Mouse (Mus musculus) MEL (cell line): ENCODE measurements at regions not wholly inside any gene's neighbourhood (a gene's known extent, or its start where the extent isn't known, plus 50 kb on each side); places are given as distances from the start of the nearest gene placed in this dataset.

Experiments
- DNase-seq: peaks from one replicate; pipeline ENCODE4 v3.0.0; 2011; ENCODE audit warnings: low read depth, low spot score
- H3K27ac ChIP-seq: 2 replicates; pipeline ENCODE4 v1.5.1; 2012; ENCODE audit warnings: low read depth, mild to moderate bottlenecking, control low read depth, low read length, moderate library complexity; ENCODE audit not compliant: control insufficient read depth
- H3K27me3 ChIP-seq, 2 experiments: fragments of 150-350 bp in 1 of 2; sonication (generic) in 1 of 2; 2 replicates each; pipeline ENCODE4 v1.6.1; 2012; ENCODE audit warnings: low read length in 2 of 2, mild to moderate bottlenecking in 2 of 2, improper control_type of control experiment in 1 of 2, moderate library complexity in 1 of 2; ENCODE audit not compliant: insufficient read depth in 2 of 2, control insufficient read depth in 1 of 2
- H3K36me3 ChIP-seq, 2 experiments: 2 replicates each; pipeline ENCODE4 v1.6.1; 2012 to 2014; ENCODE audit warnings: low read length in 2 of 2, improper control_type of control experiment in 1 of 2, inconsistent platforms in 1 of 2, mild to moderate bottlenecking in 1 of 2; ENCODE audit not compliant: insufficient read depth in 2 of 2, control insufficient read depth in 1 of 2
- H3K4me1 ChIP-seq, 2 experiments: fragments of 150-350 bp in 1 of 2; sonication (generic) in 1 of 2; 2 replicates each; pipeline ENCODE4 v1.6.1; 2012; ENCODE audit warnings: low read length in 2 of 2, improper control_type of control experiment in 1 of 2, mild to moderate bottlenecking in 1 of 2; ENCODE audit not compliant: insufficient read depth in 2 of 2, control insufficient read depth in 1 of 2
- H3K4me3 ChIP-seq, 2 experiments: fragments of 150-350 bp in 1 of 2; sonication (generic) in 1 of 2; 2 replicates each; pipeline ENCODE4 v1.5.1; 2012; ENCODE audit warnings: low read depth in 2 of 2, low read length in 2 of 2, mild to moderate bottlenecking in 2 of 2, moderate library complexity in 2 of 2, control low read depth in 1 of 2, improper control_type of control experiment in 1 of 2; ENCODE audit not compliant: control insufficient read depth in 1 of 2, insufficient read depth in 1 of 2
- H3K79me2 ChIP-seq: 2 replicates; pipeline ENCODE4 v1.6.1; 2012; ENCODE audit warnings: mild to moderate bottlenecking, low read length, moderate library complexity; ENCODE audit not compliant: control insufficient read depth, poor library complexity, insufficient read depth
- H3K9ac ChIP-seq: 2 replicates; pipeline ENCODE4 v1.6.1; 2012; ENCODE audit warnings: low read depth, mild to moderate bottlenecking, control low read depth, low read length, moderate library complexity; ENCODE audit not compliant: control insufficient read depth, poor library complexity, severe bottlenecking
- H3K9me3 ChIP-seq: fragments of 150-350 bp; sonication (generic); replicated peaks from 2 replicates; pipeline ENCODE4 v1.6.1; 2012; ENCODE audit warnings: mild to moderate bottlenecking, low read length, improper control_type of control experiment, moderate library complexity; ENCODE audit not compliant: insufficient read depth
- BHLHE40 ChIP-seq: IDR thresholded peaks from 2 replicates; pipeline ENCODE4 v1.6.1; 2012; ENCODE audit warnings: low read depth, mild to moderate bottlenecking, inconsistent platforms, low read length, improper control_type of control experiment, borderline replicate concordance
- CHD1 ChIP-seq: IDR thresholded peaks from 2 replicates; pipeline ENCODE4 v1.6.1; 2012; ENCODE audit warnings: low read depth, mild to moderate bottlenecking, inconsistent platforms, low read length, improper control_type of control experiment
- CHD2 ChIP-seq: IDR thresholded peaks from 2 replicates; pipeline ENCODE4 v1.6.1; 2011; ENCODE audit warnings: low read length, improper control_type of control experiment
- CTCF ChIP-seq, 3 experiments: IDR thresholded peaks in 2 of 3; conservative IDR thresholded peaks in 1 of 3; 2 replicates each; pipeline ENCODE4 v1.5.1; 2011 to 2012; ENCODE audit warnings: low read length in 3 of 3, low read depth in 2 of 3, mild to moderate bottlenecking in 2 of 3, improper control_type of control experiment in 1 of 3, inconsistent platforms in 1 of 3, mixed read lengths in 1 of 3, moderate library complexity in 1 of 3; ENCODE audit not compliant: control insufficient read depth in 1 of 3, insufficient read depth in 1 of 3, poor library complexity in 1 of 3, severe bottlenecking in 1 of 3
- E2F4 ChIP-seq: IDR thresholded peaks from 2 replicates; pipeline ENCODE4 v1.6.1; 2011; ENCODE audit warnings: low read depth, low read length, improper control_type of control experiment, borderline replicate concordance
- EP300 ChIP-seq, 2 experiments: IDR thresholded peaks; 2 replicates each; pipeline ENCODE4 v1.6.1; 2011; ENCODE audit warnings: improper control_type of control experiment in 2 of 2, low read length in 2 of 2, low read depth in 1 of 2, mild to moderate bottlenecking in 1 of 2
- GABPA ChIP-seq: IDR thresholded peaks from 2 replicates; pipeline ENCODE4 v1.6.1; 2012; ENCODE audit warnings: low read depth, mild to moderate bottlenecking, inconsistent platforms, low read length, improper control_type of control experiment, moderate library complexity
- JUND ChIP-seq: IDR thresholded peaks from 2 replicates; pipeline ENCODE4 v1.6.1; 2011; ENCODE audit warnings: low read depth, mild to moderate bottlenecking, improper control_type of control experiment, low read length
- KAT2A ChIP-seq: conservative IDR thresholded peaks from 2 replicates; pipeline ENCODE4 v1.6.1; 2012; ENCODE audit warnings: low read depth, low read length, improper control_type of control experiment, inconsistent platforms
- MAX ChIP-seq: IDR thresholded peaks from 2 replicates; pipeline ENCODE4 v1.6.1; 2011; ENCODE audit warnings: low read length, improper control_type of control experiment
- MAZ ChIP-seq: IDR thresholded peaks from 2 replicates; pipeline ENCODE4 v1.6.1; 2012; ENCODE audit warnings: low read depth, mild to moderate bottlenecking, inconsistent platforms, low read length, improper control_type of control experiment
- MYB ChIP-seq: IDR thresholded peaks from 2 replicates; pipeline ENCODE4 v1.6.1; 2011; ENCODE audit warnings: mild to moderate bottlenecking, low read depth, low read length, improper control_type of control experiment
- MYC ChIP-seq: IDR thresholded peaks from 2 replicates; pipeline ENCODE4 v1.6.1; 2011; ENCODE audit warnings: low read depth, mild to moderate bottlenecking, low read length, improper control_type of control experiment, moderate library complexity
- RAD21 ChIP-seq: IDR thresholded peaks from 2 replicates; pipeline ENCODE4 v1.6.1; 2011; ENCODE audit warnings: mild to moderate bottlenecking, low read depth, low read length, improper control_type of control experiment
- SIN3A ChIP-seq: IDR thresholded peaks from 2 replicates; pipeline ENCODE4 v1.6.1; 2012; ENCODE audit warnings: low read length, improper control_type of control experiment, inconsistent platforms
- SMC3 ChIP-seq: IDR thresholded peaks from 2 replicates; pipeline ENCODE4 v1.6.1; 2011; ENCODE audit warnings: low read depth, low read length, improper control_type of control experiment
- USF1 ChIP-seq: IDR thresholded peaks from 2 replicates; pipeline ENCODE4 v1.6.1; 2014; ENCODE audit warnings: low read depth, mild to moderate bottlenecking, inconsistent platforms, low read length, improper control_type of control experiment, moderate library complexity
- USF2 ChIP-seq, 2 experiments: IDR thresholded peaks; 2 replicates each; pipeline ENCODE4 v1.6.1; 2011 to 2012; ENCODE audit warnings: improper control_type of control experiment in 2 of 2, low read length in 2 of 2, borderline replicate concordance in 1 of 2, inconsistent platforms in 1 of 2, low read depth in 1 of 2, mild to moderate bottlenecking in 1 of 2; ENCODE audit not compliant: insufficient read depth in 1 of 2

DNA sequence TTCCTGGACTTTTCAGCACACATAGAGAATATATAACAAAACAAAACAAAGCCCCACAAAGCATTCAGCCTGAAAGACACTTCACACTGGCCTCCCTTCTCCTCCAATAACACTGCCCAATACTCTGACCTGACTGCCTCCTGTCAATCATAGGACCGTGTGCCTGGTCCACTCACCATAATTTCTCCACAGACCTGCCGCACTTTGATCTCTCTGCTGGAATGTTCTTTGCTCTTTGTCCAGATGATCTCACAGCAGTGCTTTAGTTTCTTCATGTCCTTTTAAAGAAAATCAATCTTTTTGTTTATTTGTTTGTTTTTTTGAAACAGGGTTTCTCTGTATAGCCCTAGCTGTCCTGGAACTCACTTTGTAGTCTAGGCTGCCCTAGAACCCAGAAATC lies 1496.0 kb upstream of the Nudt12 start:
- Histone ChIP-seq H3K27me3 (no peaks in the 10 kb centered on the region), H3K9me3 (no peaks in the 10 kb centered on the region), H3K9ac (no peak overlapping the region), H3K36me3 (no peaks in the 10 kb centered on the region), H3K4me3 (no peak overlapping the region), H3K4me1 (no peaks in the 10 kb centered on the region), H3K27ac (no peak overlapping the region), H3K79me2 (no peaks in the 10 kb centered on the region)
- DNase-seq = no peak
- no peak for TF ChIP-seq CTCF (IDR thresholded peaks at IDR 0.05 in 2 of 3, conservative IDR thresholded peaks at IDR 0.05 in 1 of 3; ENCODE audit: control insufficient read depth in 1 of 3, insufficient read depth in 1 of 3, low read depth in 2 of 3, low read length in 3 of 3, poor library complexity in 1 of 3, severe bottlenecking in 1 of 3)
- TF ChIP-seq BHLHE40 = no peak
- TF ChIP-seq CHD1 = no peak
- no peak for TF ChIP-seq SIN3A
- TF ChIP-seq MAX = no peak
- no peak for TF ChIP-seq MYB
- no peak for TF ChIP-seq KAT2A
- TF ChIP-seq JUND = no peak
- no peak for TF ChIP-seq MYC
- TF ChIP-seq MAZ = no peak
- no peak for TF ChIP-seq USF1
- TF ChIP-seq E2F4 = no peak
- TF ChIP-seq EP300 (IDR thresholded peaks at IDR 0.05; ENCODE audit: low read depth in 1 of 2, low read length in 2 of 2) = no peak
- TF ChIP-seq USF2 (IDR thresholded peaks at IDR 0.05; ENCODE audit: borderline replicate concordance in 1 of 2, insufficient read depth in 1 of 2, low read depth in 1 of 2, low read length in 2 of 2) = no peak
- no peak for TF ChIP-seq SMC3
- TF ChIP-seq CHD2 = no peak

DNA sequence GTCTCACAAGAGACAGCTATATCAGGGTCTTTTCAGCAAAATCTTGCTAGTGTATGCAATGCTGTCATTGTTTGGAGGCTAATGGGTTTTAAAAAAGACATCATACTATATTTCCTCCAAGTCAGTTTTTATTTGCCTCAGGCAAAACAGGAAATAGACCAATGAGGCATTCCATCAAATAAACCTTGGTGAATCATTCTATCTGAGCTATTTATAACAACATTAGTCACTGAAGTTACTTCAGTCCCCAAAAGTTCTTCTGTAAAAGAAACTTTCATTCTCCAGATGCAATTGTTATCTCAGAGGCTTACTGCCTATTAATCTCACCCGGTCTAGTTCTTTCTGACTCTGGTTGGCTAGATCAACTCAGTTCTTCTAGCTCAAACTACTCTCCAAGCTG lies 1455.7 kb upstream of the Nudt12 start:
- Histone ChIP-seq H3K9ac (no peak overlapping the region), H3K9me3 (no peaks in the 10 kb centered on the region), H3K4me1 (no peaks in the 10 kb centered on the region), H3K27ac (no peak overlapping the region), H3K36me3 (no peaks in the 10 kb centered on the region), H3K79me2 (no peaks in the 10 kb centered on the region), H3K27me3 (no peaks in the 10 kb centered on the region), H3K4me3 (no peak overlapping the region)
- peak; percentile 10 for DNase-seq
- no peak for TF ChIP-seq RAD21
- TF ChIP-seq MAX = no peak
- no peak for TF ChIP-seq GABPA
